ENCODE assay signal across 9 mouse cellular contexts in genomic region chr15:79933670-79934514, GRCm38 (mm10). TPM values are rescaled to one million over a fixed set of nuclear protein-coding genes. Genes with fewer than 3 reads are reported as not detected.
DNase-seq lines count a peak whose midpoint lies in the region; ATAC-seq and TF ChIP-seq lines count a peak whose summit lies in the region.
"Had no signal": no experiment of that assay in that cellular context is flagged by ENCODE, and none has a peak within 500 bp of the region (broad histone marks: within the 10 kb centered on the region; RNA-seq: fewer than 3 reads in every experiment).

No protein-coding gene starts in this region.

- H3K36me3 ChIP-seq in testis, adult 2 months (ENCODE audit: control insufficient read depth, insufficient read depth, low read length) = no peaks in the 10 kb centered on the region
- H3K36me3 ChIP-seq in embryonic facial prominence, embryonic 14.5 days (ENCODE audit: control insufficient read depth, insufficient read depth, low read length) = no peaks in the 10 kb centered on the region
- H3K36me3 ChIP-seq in limb, embryonic 11.5 days (ENCODE audit: control insufficient read depth, insufficient read depth, low read length) = no peaks in the 10 kb centered on the region
- H3K36me3 ChIP-seq in stomach, embryonic 15.5 days = no peaks in the 10 kb centered on the region

- TF ChIP-seq CTCF in testis, adult 2 months (IDR thresholded peaks at IDR 0.05; ENCODE audit: control insufficient read depth, insufficient read depth, insufficient replicate concordance, low read depth, low read length) = no peak

- no peak for DNase-seq in testis, postnatal 14 days (ENCODE audit: low spot score)
- DNase-seq in embryonic facial prominence, embryonic 14.5 days (ENCODE audit: low spot score) = no peak
- DNase-seq in limb, embryonic 11.5 days (ENCODE audit: low spot score) = peak; percentile 34
- no peak for DNase-seq in right cerebral cortex, postnatal 4 days
- DNase-seq in thymus, postnatal 25 days = no peak
- no peak for DNase-seq in urinary bladder, postnatal 36 days (ENCODE audit: low spot score in 2 of 2)
- DNase-seq: left cerebral cortex, postnatal 4 days had no signal

- no peak for ATAC-seq in embryonic facial prominence, embryonic 14.5 days (ENCODE audit: low read depth)
- no peak for ATAC-seq in limb, embryonic 11.5 days (ENCODE audit: insufficient number of reproducible peaks, low FRiP score, low TSS enrichment, low read depth)
- ATAC-seq in stomach, embryonic 15.5 days (ENCODE audit: insufficient read depth, low FRiP score, low read depth) = no peak

- H3K4me1 ChIP-seq in testis, adult 2 months (ENCODE audit: control insufficient read depth, insufficient read depth, low read length) = peaks cover 36% of the 10 kb centered on the region
- peaks cover 7% of the 10 kb centered on the region; the same call in 1 of the 2 replicates for H3K4me1 ChIP-seq in embryonic facial prominence, embryonic 14.5 days (ENCODE audit: control insufficient read depth, insufficient read depth, low read length)
- H3K4me1 ChIP-seq in limb, embryonic 11.5 days (ENCODE audit: control insufficient read depth, insufficient read depth, low read length) = peaks cover 16% of the 10 kb centered on the region; the same call in 1 of the 2 replicates
- H3K4me1 ChIP-seq in stomach, embryonic 15.5 days = peaks cover 15% of the 10 kb centered on the region

- peak; percentile 17; the same call in 1 of the 2 replicates for TF ChIP-seq POLR2A in testis, adult 2 months (IDR thresholded peaks at IDR 0.05; ENCODE audit: control insufficient read depth, low read depth, low read length)

- H3K9ac ChIP-seq in embryonic facial prominence, embryonic 14.5 days (ENCODE audit: low read depth, low read length) = no peak overlapping the region
- no peak overlapping the region for H3K9ac ChIP-seq in limb, embryonic 11.5 days (ENCODE audit: low read length)
- H3K9ac ChIP-seq in stomach, embryonic 15.5 days = no peak overlapping the region

- no peaks in the 10 kb centered on the region for H3K27me3 ChIP-seq in testis, adult 2 months (ENCODE audit: control insufficient read depth, insufficient read depth, low read length)
- H3K27me3 ChIP-seq in embryonic facial prominence, embryonic 14.5 days (replicated peaks; ENCODE audit: control insufficient read depth, insufficient read depth, low read length) = peaks cover 26% of the 10 kb centered on the region
- H3K27me3 ChIP-seq in limb, embryonic 11.5 days (ENCODE audit: control insufficient read depth, insufficient read depth, low read length) = peaks cover 41% of the 10 kb centered on the region
- peaks cover 19% of the 10 kb centered on the region for H3K27me3 ChIP-seq in stomach, embryonic 15.5 days (replicated peaks)

- peak overlapping the region; percentile 92 for H3K27ac ChIP-seq in testis, adult 2 months (ENCODE audit: control insufficient read depth, insufficient read depth, low read depth, low read length)
- H3K27ac ChIP-seq in embryonic facial prominence, embryonic 14.5 days (replicated peaks; ENCODE audit: low read depth, low read length) = no peak overlapping the region
- H3K27ac ChIP-seq in limb, embryonic 11.5 days (replicated peaks; ENCODE audit: low read depth, low read length) = no peak overlapping the region
- no peak overlapping the region for H3K27ac ChIP-seq in stomach, embryonic 15.5 days

- 1% methylated on average over 22 of the region's 22 CpGs for WGBS in embryonic facial prominence, embryonic 14.5 days
- 1% methylated on average over 22 of the region's 22 CpGs for WGBS in limb, embryonic 11.5 days
- 4% methylated on average over 22 of the region's 22 CpGs for WGBS in stomach, embryonic 15.5 days

- H3K4me2 ChIP-seq in embryonic facial prominence, embryonic 14.5 days (ENCODE audit: low read depth, low read length) = peak overlapping the region; percentile 83
- H3K4me2 ChIP-seq in limb, embryonic 11.5 days (ENCODE audit: low read depth, severe bottlenecking) = no peak overlapping the region
- peak overlapping the region; percentile 27 for H3K4me2 ChIP-seq in stomach, embryonic 15.5 days

- no peaks in the 10 kb centered on the region for H3K9me3 ChIP-seq in embryonic facial prominence, embryonic 14.5 days (ENCODE audit: control insufficient read depth, low read length)
- H3K9me3 ChIP-seq in limb, embryonic 11.5 days (ENCODE audit: control insufficient read depth, low read length) = no peaks in the 10 kb centered on the region
- no peaks in the 10 kb centered on the region for H3K9me3 ChIP-seq in stomach, embryonic 15.5 days

- peak overlapping the region; percentile 86 for H3K4me3 ChIP-seq in testis, adult 2 months (ENCODE audit: control insufficient read depth, low read depth, low read length)
- peak overlapping the region; percentile 22 for H3K4me3 ChIP-seq in embryonic facial prominence, embryonic 14.5 days (ENCODE audit: low read depth, low read length)
- H3K4me3 ChIP-seq in limb, embryonic 11.5 days (ENCODE audit: low read depth, low read length) = no peak overlapping the region
- H3K4me3 ChIP-seq in stomach, embryonic 15.5 days (replicated peaks) = peak overlapping the region; percentile 65

RNA-seq across cellular contexts. Expression of gene Cbx7, which starts 37.0 kb away (rescaled TPM):
- 44.0 and 47.8 TPM in 2 replicates for polyA plus RNA-seq in testis, adult 2 months (2012; rRNA removed)
- polyA plus RNA-seq in embryonic facial prominence, embryonic 14.5 days (2014; fragmentation: Nextera tagmentation; extraction: Ambion mirVana) = 1.5 and 1.8 TPM in 2 replicates
- 0.97 and 1.4 TPM in 2 replicates for polyA plus RNA-seq in limb, embryonic 11.5 days (2014; fragmentation: Nextera tagmentation; extraction: Ambion mirVana)
- polyA plus RNA-seq in stomach, embryonic 15.5 days (2015; fragmentation: Nextera tagmentation; extraction: Ambion mirVana) = 4.9 and 5.6 TPM in 2 replicates

RNA-seq across cellular contexts. Expression of gene Apobec3, which starts 42.4 kb away (rescaled TPM):
- polyA plus RNA-seq in testis, adult 2 months (2012; rRNA removed) = 10.8 and 11.1 TPM in 2 replicates
- 16.1 and 17.3 TPM in 2 replicates for polyA plus RNA-seq in embryonic facial prominence, embryonic 14.5 days (2014; fragmentation: Nextera tagmentation; extraction: Ambion mirVana)
- polyA plus RNA-seq in limb, embryonic 11.5 days (2014; fragmentation: Nextera tagmentation; extraction: Ambion mirVana) = 9.7 and 11.8 TPM in 2 replicates
- polyA plus RNA-seq in stomach, embryonic 15.5 days (2015; fragmentation: Nextera tagmentation; extraction: Ambion mirVana) = 22.4 and 26.5 TPM in 2 replicates
